Mouse (Mus musculus) spleen, adult 2 months (tissue): ENCODE data around the gene Rhbdf2. TPM values are rescaled to one million over a fixed set of nuclear protein-coding genes. Genes with fewer than 3 reads are reported as not detected.

Experiments used
- DNase-seq, 2 experiments: peaks; one replicate each; pipeline versions ENCODE4 v3.0.0 to v3.0.0-alpha.2; 2012 to 2021; ENCODE audit warnings: low spot score in 2 of 2, low read depth in 1 of 2
- H3K27ac ChIP-seq: fragments of 200-500 bp; 2 replicates; pipeline ENCODE4 v1.5.1; 2012; ENCODE audit warnings: low read length, inconsistent platforms; ENCODE audit not compliant: insufficient read depth
- H3K27me3 ChIP-seq: fragments of 200-500 bp; 2 replicates; pipeline ENCODE4 v1.6.1; 2012; ENCODE audit warnings: mild to moderate bottlenecking, moderate library complexity, low read length, inconsistent platforms; ENCODE audit not compliant: control insufficient read depth, insufficient read depth
- H3K36me3 ChIP-seq: fragments of 200-500 bp; 2 replicates; pipeline ENCODE4 v1.6.1; 2012; ENCODE audit warnings: mild to moderate bottlenecking, low read length, inconsistent platforms; ENCODE audit not compliant: control insufficient read depth, insufficient read depth
- H3K4me1 ChIP-seq: fragments of 200-500 bp; 2 replicates; pipeline ENCODE4 v1.6.1; 2011; ENCODE audit warnings: inconsistent platforms; ENCODE audit not compliant: control insufficient read depth, insufficient read depth, insufficient read length
- H3K4me3 ChIP-seq: fragments of 200-500 bp; 2 replicates; pipeline ENCODE4 v1.5.1; 2011; ENCODE audit warnings: mild to moderate bottlenecking, inconsistent platforms; ENCODE audit not compliant: insufficient read depth, insufficient read length; ENCODE audit errors: extremely low read depth
- CTCF ChIP-seq: fragments of 200-500 bp; IDR thresholded peaks from 2 replicates; pipeline ENCODE4 v1.5.1; 2011; ENCODE audit warnings: mild to moderate bottlenecking, inconsistent platforms; ENCODE audit not compliant: insufficient read depth, insufficient read length, insufficient replicate concordance; ENCODE audit errors: extremely low read depth
- POLR2A ChIP-seq: fragments of 200-500 bp; IDR thresholded peaks from 2 replicates; pipeline ENCODE4 v1.6.1; 2011; ENCODE audit warnings: low read depth, low read length, inconsistent platforms
- WGBS: fragments of 180-500 bp; shearing (Covaris S2); methylation state at CpG from one replicate; pipeline ENCODE4 v1.1.7; 2018; 5-methylcytosine and 5-hydroxymethylcytosine counted together
- polyA plus RNA-seq: library from polyadenylated mRNA; depleted of rRNA; stranded (reverse); fragments of >200 nt; gene quantifications from 2 replicates; pipeline ENCODE4 v1.2.3, GENCODE M21; 2012

Gene Rhbdf2
- polyA plus RNA-seq, 1 experiment: 84.5 TPM

DNA sequence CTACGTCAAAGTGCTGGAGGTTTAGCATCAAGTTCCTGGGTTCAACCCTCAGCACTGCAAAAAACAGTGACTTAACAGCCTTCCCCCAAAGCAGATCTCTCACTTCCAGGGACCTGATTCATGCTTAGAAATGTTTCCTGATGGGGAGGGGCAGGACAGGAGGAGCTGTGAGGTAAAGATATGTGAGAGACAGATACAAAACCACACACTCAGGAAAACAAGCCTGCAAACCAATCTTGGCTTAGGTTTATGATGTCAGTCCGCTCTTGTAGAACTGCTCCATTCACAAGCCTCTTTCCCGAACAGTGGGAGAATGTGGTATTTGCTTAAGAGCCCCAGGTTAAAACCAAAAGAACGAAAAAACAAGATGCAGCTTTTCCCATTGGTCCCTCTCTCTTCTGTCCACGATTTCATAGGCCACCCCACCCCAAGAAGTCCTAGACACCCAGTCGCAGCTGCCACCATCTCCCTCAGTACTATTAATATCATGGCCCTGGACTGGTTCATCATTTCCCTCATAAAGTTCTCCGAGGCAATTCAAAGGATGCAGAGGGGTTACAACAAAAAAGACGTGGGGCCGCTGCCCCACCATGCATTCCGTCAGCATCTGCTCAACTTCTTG lies 46.7 kb downstream of the Rhbdf2 start:
- Histone ChIP-seq H3K27ac (no peak overlapping the region), H3K4me3 (peak overlapping the region; percentile 99)
- DNase-seq: no peak

GRCm38 (mm10) chr11:116579280-116579679 lies 47.5 kb downstream of the Rhbdf2 start:
- WGBS: 98% methylated on average over 3 of the region's 3 CpGs
- no peak for DNase-seq
- TF ChIP-seq POLR2A (no peak), CTCF (no peak)
- Histone ChIP-seq H3K27me3 (no peaks in the 10 kb centered on the region), H3K4me3 (no peak overlapping the region), H3K4me1 (peaks cover 6% of the 10 kb centered on the region; the same call in 1 of the 2 replicates), H3K27ac (no peak overlapping the region), H3K36me3 (no peaks in the 10 kb centered on the region)

More for the DNA sequence above, 46.7 kb downstream of the Rhbdf2 start:
- Histone ChIP-seq H3K36me3 (no peaks in the 10 kb centered on the region), H3K4me1 (peaks cover 6% of the 10 kb centered on the region; the same call in 1 of the 2 replicates), H3K27me3 (no peaks in the 10 kb centered on the region)
- no peak for TF ChIP-seq POLR2A
- TF ChIP-seq CTCF: no peak
- 30% methylated on average over 10 of the region's 10 CpGs for WGBS

GRCm38 (mm10) chr11:116575396-116575795 lies 51.4 kb downstream of the Rhbdf2 start:
- 95% methylated on average over 2 of the region's 2 CpGs for whole genome bisulfite sequencing
- TF ChIP-seq POLR2A (no peak), CTCF (no peak)
- no peak for DNase-seq
- Histone ChIP-seq H3K4me1 (no peaks in the 10 kb centered on the region), H3K27me3 (no peaks in the 10 kb centered on the region), H3K36me3 (no peaks in the 10 kb centered on the region), H3K4me3 (no peak overlapping the region), H3K27ac (no peak overlapping the region)

DNA sequence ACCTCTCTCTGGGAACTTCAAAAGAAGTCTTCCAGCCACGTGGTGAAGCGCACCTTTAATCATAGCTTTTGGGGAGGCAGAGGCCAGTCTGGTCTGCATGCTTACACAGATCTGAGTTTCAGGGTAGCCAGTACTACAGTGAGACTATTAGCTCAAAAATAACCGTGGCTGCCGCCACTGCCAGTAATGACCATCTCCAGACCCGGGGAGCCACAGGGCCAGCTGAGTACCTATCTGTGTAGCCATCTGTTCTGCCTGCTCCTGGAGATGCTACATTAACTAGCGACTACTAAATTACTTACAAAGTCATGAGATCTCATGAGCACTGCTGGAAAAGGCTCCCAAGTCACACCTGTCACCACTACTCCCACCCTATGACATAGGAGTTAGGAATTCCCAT lies 51.8 kb downstream of the Rhbdf2 start:
- H3K27ac ChIP-seq: no peak overlapping the region
- H3K4me1 ChIP-seq: no peaks in the 10 kb centered on the region
- H3K4me3 ChIP-seq: no peak overlapping the region
- DNase-seq: no peak
- H3K36me3 ChIP-seq: no peaks in the 10 kb centered on the region
- H3K27me3 ChIP-seq: no peaks in the 10 kb centered on the region
- TF ChIP-seq POLR2A (no peak), CTCF (no peak)
- WGBS: 91% methylated on average over 6 of the region's 6 CpGs

GRCm38 (mm10) chr11:116574486-116574885 lies 52.3 kb downstream of the Rhbdf2 start:
- Histone ChIP-seq H3K4me3 (no peak overlapping the region), H3K4me1 (no peaks in the 10 kb centered on the region), H3K36me3 (no peaks in the 10 kb centered on the region), H3K27me3 (no peaks in the 10 kb centered on the region), H3K27ac (no peak overlapping the region)
- 89% methylated on average over 6 of the region's 6 CpGs for WGBS
- no peak for TF ChIP-seq POLR2A
- no peak for TF ChIP-seq CTCF
- DNase-seq: no peak

DNA sequence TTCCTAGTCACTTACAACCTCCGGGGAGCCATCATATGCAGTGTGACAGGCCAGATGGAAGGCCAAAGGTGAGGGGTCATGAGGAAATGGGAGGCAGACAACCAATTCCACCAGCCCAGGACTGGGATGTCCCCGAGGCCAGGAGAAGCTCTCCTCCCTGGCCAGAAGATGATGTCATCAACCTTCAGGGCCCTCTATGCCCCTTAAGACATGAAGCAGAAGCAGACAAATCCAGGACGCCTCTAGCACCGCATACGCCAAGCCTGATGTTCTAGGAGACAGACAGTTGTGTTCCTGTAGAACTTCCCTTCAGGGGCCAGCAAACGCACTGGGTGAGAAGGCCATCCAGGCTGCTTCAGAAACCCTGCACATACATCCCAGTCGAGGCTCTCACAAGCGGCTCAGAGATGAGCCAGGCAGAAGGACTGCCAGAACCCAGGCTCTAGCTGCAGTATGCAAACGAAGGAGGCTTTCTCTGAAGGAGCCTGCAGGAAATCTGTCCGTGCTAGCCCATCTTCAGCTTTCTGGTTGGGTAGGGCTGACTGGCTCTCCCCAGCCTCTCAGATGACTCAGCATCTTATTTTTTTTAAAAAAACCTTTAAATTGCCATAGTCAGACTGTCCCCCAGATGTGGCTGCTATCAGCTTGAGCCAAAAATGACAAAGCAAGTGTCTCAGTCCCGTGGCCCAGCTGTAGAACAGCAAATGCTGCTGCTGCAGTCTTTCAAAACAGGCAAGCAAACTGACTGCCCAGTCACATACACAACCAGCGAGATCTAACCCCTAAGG lies 53.9 kb downstream of the Rhbdf2 start:
- Histone ChIP-seq H3K27me3 (no peaks in the 10 kb centered on the region), H3K4me3 (no peak overlapping the region), H3K36me3 (no peaks in the 10 kb centered on the region), H3K4me1 (no peaks in the 10 kb centered on the region), H3K27ac (peak overlapping the region; percentile 40; the same call in 1 of the 2 replicates)
- no peak for DNase-seq
- WGBS: 62% methylated on average over 12 of the region's 12 CpGs
- TF ChIP-seq POLR2A (no peak), CTCF (no peak)
